Mouse (Mus musculus) liver, adult 10 weeks (tissue): Measurements from ENCODE around the gene Foxd1. TPM values are rescaled to one million over a fixed set of nuclear protein-coding genes. Genes with fewer than 3 reads are reported as not detected.

Experiments used
- polyA plus RNA-seq: library from polyadenylated mRNA; stranded (reverse); fragments of 350-450 nt; fragmentation: Illumina TruSeq; extraction: RNeasy Lipid Tissue Mini Kit (QIAGEN cat#74804); gene quantifications from one replicate; pipeline ENCODE4 v1.2.3, GENCODE M21; 2014; ENCODE audit warnings: low read depth, low replicate concordance

The Foxd1 gene
- polyA plus RNA-seq, result not detected

GRCm38 (mm10) chr13:98354090-98354801 is at the start of gene Foxd1:
TSS of gene Foxd1 (plus strand) at chr13:98354242.

GRCm38 (mm10) chr13:98316480-98317245 is 37.4 kb upstream of the Foxd1 start, which contains the start of gene Btf3:
TSS of gene Btf3 (minus strand) at chr13:98317006.

Other genes starting within 250 kb of the Foxd1 start
- not detected for gene Arhgef28, start 147.8 kb upstream of the Foxd1 start, polyA plus RNA-seq
- gene Utp15, start 91.2 kb upstream of the Foxd1 start, polyA plus RNA-seq, result 5.2 TPM
- 14.5 TPM for gene Ankra2, start 91.2 kb upstream of the Foxd1 start, polyA plus RNA-seq
- not detected for gene Gm21976, start 74.4 kb upstream of the Foxd1 start, polyA plus RNA-seq
- 375 TPM for gene Btf3, start 37.2 kb upstream of the Foxd1 start, polyA plus RNA-seq
- 1.0 TPM for gene Gm10320, start 137.8 kb downstream of the Foxd1 start, polyA plus RNA-seq